Mouse (Mus musculus) left cerebral cortex, adult 2 months (tissue): ENCODE measurements around the gene Dennd1b. TPM values are rescaled to one million over a fixed set of nuclear protein-coding genes. Genes with fewer than 3 reads are reported as not detected.

Experiments used
- DNase-seq, 2 experiments: peaks; one replicate each; pipeline ENCODE4 v3.0.0; 2021 to 2022; ENCODE audit warnings: low spot score in 2 of 2, mixed read lengths in 1 of 2; ENCODE audit errors: extremely low spot score in 1 of 2
- H3K27ac ChIP-seq: fragments of 200-600 bp; 2 replicates; pipeline ENCODE4 v1.8.1; 2022
- H3K4me3 ChIP-seq: fragments of 200-600 bp; 2 replicates; pipeline ENCODE4 v1.8.1; 2022
- CTCF ChIP-seq: fragments of 200-600 bp; IDR thresholded peaks from 2 replicates; pipeline ENCODE4 v1.8.1; 2022; ENCODE audit warnings: antibody characterized with exemption, mild to moderate bottlenecking, moderate library complexity
- intact Hi-C: fragments of 180-260 bp; cut with DNase I; formaldehyde crosslinking; loops from one replicate; pipeline ENCODE4 v1.15.1; 2025
- total RNA-seq, 2 experiments: library from RNA; stranded (reverse); gene quantifications; 2 replicates each; pipeline ENCODE4 v1.2.3; 2021

Dennd1b gene
- total RNA-seq, 2 experiments from 2014 or later: 44.6 to 48.9 TPM

DNA sequence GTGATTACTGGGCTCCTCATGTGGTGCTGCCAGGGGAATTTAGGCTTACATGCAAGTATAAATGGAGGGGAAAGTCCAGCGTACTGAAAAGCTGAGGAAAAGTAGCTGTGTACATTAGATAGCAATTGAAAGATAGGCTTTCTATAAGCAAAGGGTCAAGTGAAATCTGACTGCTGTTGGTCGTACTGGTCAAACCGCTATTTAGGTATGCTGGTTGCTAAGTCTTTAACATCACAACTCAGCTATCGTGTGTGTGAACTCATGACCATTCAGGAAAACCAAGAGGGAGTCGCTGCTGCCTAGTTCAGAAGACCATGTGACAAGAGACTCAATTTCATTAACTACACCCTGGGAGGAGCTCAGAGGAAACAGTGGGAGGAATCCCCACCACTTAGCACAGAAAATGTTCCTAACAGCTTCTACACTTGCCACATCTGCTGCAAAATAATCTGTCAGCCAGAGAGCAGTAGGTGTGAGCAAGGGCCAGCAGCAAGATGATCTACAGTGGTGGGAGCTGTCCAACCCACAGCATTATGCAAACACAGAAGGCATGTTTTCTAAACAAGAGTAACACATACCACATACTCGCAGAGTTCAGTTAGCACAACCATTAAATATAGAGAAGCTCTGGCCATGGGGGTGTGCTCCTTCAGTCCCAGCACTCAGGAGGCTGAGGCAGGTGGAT lies 25.4 kb upstream of the Dennd1b start:
- no peak overlapping the region for H3K4me3 ChIP-seq
- TF ChIP-seq CTCF: no peak
- intact Hi-C loops: no loop called here
- no peak overlapping the region for H3K27ac ChIP-seq
- no peak for DNase-seq

DNA sequence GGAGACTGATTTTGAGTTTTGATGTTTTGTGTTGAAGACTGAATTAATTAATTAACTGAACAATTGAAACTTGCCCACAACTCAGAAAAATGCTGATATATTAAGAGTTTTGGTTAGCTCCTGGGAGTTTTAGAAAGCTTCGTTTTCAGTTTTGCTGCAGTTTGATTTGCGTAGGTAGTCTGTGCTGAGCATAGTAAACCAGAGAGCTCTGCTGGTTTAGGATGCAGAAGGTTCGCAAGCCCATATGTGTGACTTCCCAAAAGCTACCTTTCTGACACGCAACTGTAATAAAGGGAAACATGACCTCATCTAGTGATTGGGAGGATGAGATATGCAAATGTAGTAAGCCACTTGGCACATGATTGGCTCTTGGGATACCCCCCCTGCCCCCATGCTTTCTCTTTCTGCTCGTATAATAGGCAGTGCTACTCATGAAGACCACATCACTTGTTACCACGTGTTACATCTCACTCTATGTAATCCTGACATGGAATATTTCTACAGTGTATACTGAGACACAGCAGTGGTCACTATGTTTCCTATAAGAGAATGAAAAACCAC lies 23.6 kb upstream of the Dennd1b start:
- no peak for DNase-seq
- intact Hi-C loops: no loop called here
- Histone ChIP-seq H3K4me3 (no peak overlapping the region), H3K27ac (no peak overlapping the region)
- no peak for TF ChIP-seq CTCF

- Histone ChIP-seq H3K4me3 (no peak overlapping the region), H3K27ac (no peak overlapping the region)
- DNase-seq: no peak
- intact Hi-C loops: no loop called here
- TF ChIP-seq CTCF: no peak
Measured at GRCm38 (mm10) chr1:138940407-138940806, 22.8 kb upstream of the Dennd1b start.

- no peak for TF ChIP-seq CTCF
- no peak for DNase-seq
Measured at GRCm38 (mm10) chr1:138952173-138952572, 11.1 kb upstream of the Dennd1b start.

GRCm38 (mm10) chr1:138954978-138955377 lies 8.3 kb upstream of the Dennd1b start:
- no peak for TF ChIP-seq CTCF
- Histone ChIP-seq H3K4me3 (no peak overlapping the region), H3K27ac (no peak overlapping the region)
- DNase-seq: no peak
- intact Hi-C loops: no loop called here

More at GRCm38 (mm10) chr1:138952173-138952572, 11.1 kb upstream of the Dennd1b start:
- Histone ChIP-seq H3K4me3 (no peak overlapping the region), H3K27ac (no peak overlapping the region)
- intact Hi-C loops: no loop called here

- no peak for DNase-seq
- no peak for TF ChIP-seq CTCF
- Histone ChIP-seq H3K27ac (no peak overlapping the region), H3K4me3 (no peak overlapping the region)
- intact Hi-C loops: no loop called here
Measured at GRCm38 (mm10) chr1:138955455-138955854, 7.8 kb upstream of the Dennd1b start.

- intact Hi-C loops: no loop called here
- no peak for DNase-seq
- Histone ChIP-seq H3K27ac (no peak overlapping the region), H3K4me3 (no peak overlapping the region)
- no peak for TF ChIP-seq CTCF
Measured at GRCm38 (mm10) chr1:138956511-138956910, 6.7 kb upstream of the Dennd1b start.

DNA sequence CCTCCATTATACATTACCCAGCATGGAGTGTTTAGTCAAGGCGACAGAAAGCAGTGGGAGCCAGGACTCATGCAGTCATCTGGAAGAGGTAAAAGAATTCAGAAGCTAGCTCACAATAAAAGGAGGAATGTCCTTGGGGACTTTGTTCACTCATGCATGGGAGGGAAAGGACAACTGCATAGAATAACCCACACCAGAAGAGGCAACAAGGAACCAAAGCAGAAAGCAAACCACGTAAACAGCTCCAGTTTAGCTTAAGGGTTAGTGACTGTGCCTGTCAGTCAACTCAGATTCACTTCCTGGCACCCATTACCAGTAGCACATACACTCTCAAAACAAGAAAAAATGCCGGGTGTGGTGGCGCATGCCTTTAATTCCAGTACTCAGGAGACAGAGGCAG lies 6.1 kb upstream of the Dennd1b start:
- intact Hi-C loops: no loop called here

DNA sequence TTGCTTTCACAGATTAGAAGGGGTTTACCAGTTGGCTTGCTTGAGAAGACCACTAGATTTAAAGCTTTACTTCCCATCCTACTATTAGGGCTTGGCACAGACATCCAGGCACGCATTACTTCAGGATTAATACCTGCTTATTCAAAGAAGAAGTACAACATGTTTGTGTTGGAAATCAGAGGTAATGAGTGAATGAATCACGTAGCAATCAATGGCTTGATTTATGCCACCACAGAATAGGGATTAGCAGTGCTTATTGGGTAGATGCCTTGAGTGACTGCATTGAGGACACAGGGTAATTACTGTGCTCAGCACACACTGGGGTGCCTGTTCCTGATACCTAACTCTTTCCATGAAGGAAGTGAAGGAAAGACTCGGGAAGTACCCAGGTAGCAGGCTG lies 4.4 kb upstream of the Dennd1b start:
- TF ChIP-seq CTCF: no peak
- intact Hi-C loops: no loop called here

More for the DNA sequence above, 6.1 kb upstream of the Dennd1b start:
- Histone ChIP-seq H3K27ac (no peak overlapping the region), H3K4me3 (no peak overlapping the region)
- TF ChIP-seq CTCF: no peak
- no peak for DNase-seq

GRCm38 (mm10) chr1:138959903-138960483 lies 3.2 kb upstream of the Dennd1b start:
- intact Hi-C loops: loop anchor here (5.0 to 10.0 kb wide), 3 partner anchors 38 to 815 kb away; no protein-coding TSS in a partner anchor
- no peak overlapping the region for H3K27ac ChIP-seq
- no peak for DNase-seq
- no peak overlapping the region for H3K4me3 ChIP-seq
- no peak for TF ChIP-seq CTCF

More for the DNA sequence above, 4.4 kb upstream of the Dennd1b start:
- H3K4me3 ChIP-seq: no peak overlapping the region
- DNase-seq: no peak
- H3K27ac ChIP-seq: no peak overlapping the region

GRCm38 (mm10) chr1:138962266-138963101 lies 751 bp upstream of the Dennd1b start:
- Histone ChIP-seq H3K27ac (peak overlapping the region; percentile 91), H3K4me3 (peak overlapping the region; percentile 78)
- no peak for TF ChIP-seq CTCF
- DNase-seq: no peak
- intact Hi-C loops: loop anchor here (2.0 to 10.0 kb wide), 4 partner anchors 40 to 818 kb away; partner anchors contain the start of gene 2310009B15Rik
